Mouse (Mus musculus): ENCODE data around the gene Mmgt2.
A peak's percentile ranks its signal among the peaks of the same experiment; 100 is the strongest.

Mmgt2 gene

GRCm38 (mm10) chr11:62648591-62649391 lies at the start of gene Mmgt2:
Mmgt2 (plus strand) TSS chr11:62648664.
- peak; percentile 90 to 96 for DNase-seq (ENCODE audit: low spot score in 2 of 2)

GRCm38 (mm10) chr11:62601732-62602618 lies 46.5 kb upstream of the Mmgt2 start:
- DNase-seq (ENCODE audit: low spot score in 2 of 2): no peak

- DNase-seq (ENCODE audit: low spot score in 2 of 2): peak; percentile 96 to 97
These were observed 45.7 kb upstream of the Mmgt2 start for GRCm38 (mm10) chr11:62602619-62603311.

- no peak for DNase-seq (ENCODE audit: low spot score in 2 of 2)
These were observed 45.0 kb upstream of the Mmgt2 start for GRCm38 (mm10) chr11:62603312-62604056.

GRCm38 (mm10) chr11:62604123-62604706 lies 44.2 kb upstream of the Mmgt2 start:
- no peak for DNase-seq (ENCODE audit: low spot score in 2 of 2)

- no peak for DNase-seq (ENCODE audit: low spot score in 2 of 2)
These were observed 43.4 kb upstream of the Mmgt2 start for GRCm38 (mm10) chr11:62604886-62605618.

- no peak for DNase-seq (ENCODE audit: low spot score in 2 of 2)
These were observed 42.7 kb upstream of the Mmgt2 start for GRCm38 (mm10) chr11:62605619-62606298.

GRCm38 (mm10) chr11:62606299-62607169 lies 41.9 kb upstream of the Mmgt2 start:
- DNase-seq (ENCODE audit: low spot score in 2 of 2): no peak

GRCm38 (mm10) chr11:62607170-62607951 lies 41.1 kb upstream of the Mmgt2 start:
- no peak for DNase-seq (ENCODE audit: low spot score in 2 of 2)

GRCm38 (mm10) chr11:62607952-62608201 lies 40.6 kb upstream of the Mmgt2 start:
- no peak for DNase-seq (ENCODE audit: low spot score in 2 of 2)

GRCm38 (mm10) chr11:62608826-62609675 lies 39.4 kb upstream of the Mmgt2 start:
- DNase-seq (ENCODE audit: low spot score in 2 of 2): no peak

- no peak for DNase-seq (ENCODE audit: low spot score in 2 of 2)
These were observed 38.2 kb upstream of the Mmgt2 start for GRCm38 (mm10) chr11:62610304-62610703.

- DNase-seq (ENCODE audit: low spot score in 2 of 2): no peak
These were observed 35.9 kb upstream of the Mmgt2 start for GRCm38 (mm10) chr11:62612604-62613003.

GRCm38 (mm10) chr11:62613657-62614365 lies 34.7 kb upstream of the Mmgt2 start:
- peak; percentile 94 to 99 for DNase-seq (ENCODE audit: low spot score in 2 of 2)

GRCm38 (mm10) chr11:62614876-62615410 lies 33.5 kb upstream of the Mmgt2 start:
- no peak for DNase-seq (ENCODE audit: low spot score in 2 of 2)

GRCm38 (mm10) chr11:62615456-62615855 lies 33.0 kb upstream of the Mmgt2 start:
- no peak for DNase-seq (ENCODE audit: low spot score in 2 of 2)
